Mouse (Mus musculus) liver, postnatal 0 days (tissue): ENCODE measurements around the gene Mllt1.

Source experiments
- CTCF ChIP-seq: sonication (generic); IDR thresholded peaks from 2 replicates; pipeline ENCODE4 v1.5.1; 2016; ENCODE audit warnings: antibody characterized with exemption, low read depth
- EP300 ChIP-seq: IDR thresholded peaks from 2 replicates; pipeline ENCODE4 v1.6.1; 2016; ENCODE audit warnings: antibody characterized with exemption, low read depth, mild to moderate bottlenecking

GRCm38 (mm10) chr17:56958667-56959066 is 23.5 kb upstream of the Mllt1 start:
- no peak for TF ChIP-seq CTCF
- TF ChIP-seq EP300: no peak
